Mouse (Mus musculus) testis, postnatal 10 days (tissue): ENCODE data around the gene Cyp2w1.
"Not testable (repeated sequence)": the region's sequence is repeated elsewhere in the genome, so short reads cannot be mapped to it uniquely, and the experiment has no call there.

Experiments used
- DNase-seq: peaks from one replicate; pipeline ENCODE4 v3.0.0; 2021; ENCODE audit warnings: low spot score

Gene Cyp2w1

DNA sequence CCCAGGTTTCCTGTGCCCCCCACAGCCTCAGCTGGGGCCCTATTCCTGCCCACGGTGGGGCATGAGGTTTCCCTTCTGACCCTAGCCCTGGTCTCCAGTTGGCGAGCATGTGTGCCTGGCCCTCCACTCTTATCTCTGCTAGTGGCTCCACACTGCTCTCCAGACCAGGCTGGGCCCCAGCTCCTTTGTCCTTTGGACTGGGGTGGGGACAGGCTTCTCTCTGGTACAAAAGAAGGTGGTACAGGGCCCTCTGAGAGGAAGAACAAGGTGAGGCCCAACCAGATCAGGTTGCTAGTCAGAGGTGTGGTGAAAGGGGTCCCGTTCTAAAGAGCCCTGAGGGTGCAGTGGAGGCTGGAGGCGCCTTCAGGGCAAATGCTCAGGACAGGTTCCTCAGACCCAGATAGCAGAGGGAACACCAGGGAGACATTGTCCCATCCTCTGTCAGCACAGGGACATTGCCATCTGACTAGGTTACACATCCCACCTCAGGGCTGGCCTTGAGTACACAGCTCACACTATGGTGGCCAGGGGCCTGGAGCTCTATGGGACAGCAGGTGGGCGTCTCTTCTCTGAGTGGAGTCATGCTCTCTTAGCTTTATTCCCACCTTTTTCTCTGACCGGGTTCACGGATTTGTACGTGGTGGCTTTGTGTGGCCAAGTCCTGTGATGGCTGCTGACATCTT is 19.7 kb upstream of the Cyp2w1 start:
- no peak for DNase-seq

DNA sequence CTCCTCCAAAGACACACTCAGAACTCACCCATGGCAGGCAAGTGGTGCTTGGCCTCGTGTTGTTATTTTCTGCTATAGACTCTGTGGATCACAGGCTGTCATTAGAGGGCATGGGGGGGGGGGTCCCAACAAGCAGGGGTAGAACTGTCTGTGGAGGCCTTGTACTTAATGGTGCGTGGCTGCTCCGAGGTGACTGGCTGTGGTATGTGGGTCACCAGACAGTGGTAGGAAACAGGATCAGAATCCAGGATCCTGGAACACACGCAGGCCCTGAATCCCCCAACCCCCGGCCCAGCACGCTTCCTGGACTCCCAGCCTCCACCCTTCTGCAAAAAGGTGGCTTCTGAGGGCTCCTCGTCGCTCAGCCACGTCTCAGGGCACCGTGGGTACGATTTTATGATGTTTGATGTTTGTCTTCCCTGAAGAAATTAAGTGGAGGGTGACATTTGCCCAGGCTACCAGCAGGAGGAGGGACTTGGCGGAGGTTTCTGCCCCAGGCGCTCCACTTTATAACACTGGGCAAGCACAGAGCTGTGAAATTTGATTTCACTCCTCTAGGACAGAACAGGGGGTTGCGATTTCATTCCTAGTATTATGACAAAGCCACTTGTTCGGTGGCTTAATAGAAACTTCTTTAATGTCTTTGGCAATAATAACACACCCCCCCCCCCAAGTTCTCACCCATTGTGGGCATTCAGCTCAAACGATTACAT is 19.0 kb upstream of the Cyp2w1 start:
- no peak for DNase-seq

DNA sequence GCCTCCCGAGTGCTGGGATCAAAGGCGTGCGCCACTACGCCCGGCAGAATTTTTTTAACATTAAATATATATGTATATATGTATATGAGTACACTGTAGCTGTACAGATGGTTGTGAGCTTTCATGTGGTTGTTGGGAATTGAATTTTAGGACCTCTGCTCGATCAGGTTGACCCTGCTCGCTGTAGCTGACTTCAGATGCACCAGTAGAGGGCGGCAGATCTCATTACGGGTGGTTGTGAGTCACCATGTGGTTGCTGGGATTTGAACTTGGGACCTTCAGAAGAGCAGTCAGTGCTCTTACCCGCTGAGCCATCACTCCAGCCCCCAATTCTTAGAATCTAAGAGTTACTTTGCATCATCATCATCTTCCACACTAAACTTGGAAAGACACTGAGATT is 18.0 kb upstream of the Cyp2w1 start:
- DNase-seq, result not testable (repeated sequence)

DNA sequence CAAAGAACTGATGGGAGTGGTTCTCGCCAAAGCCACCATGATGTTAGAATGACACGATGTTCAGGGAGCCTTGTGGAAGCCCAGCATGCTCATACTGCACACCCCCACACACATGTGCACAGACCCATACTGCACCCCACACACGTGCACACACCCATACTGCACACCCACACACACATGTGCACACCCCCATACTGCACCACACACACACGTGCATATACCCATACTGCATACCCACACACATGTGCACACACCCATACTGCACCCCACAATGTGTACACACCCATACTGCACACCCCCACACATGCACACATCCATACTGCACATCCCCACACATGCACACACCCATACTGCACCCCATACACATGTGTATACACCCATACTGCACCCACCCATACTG is 16.8 kb upstream of the Cyp2w1 start:
- DNase-seq, result no peak

DNA sequence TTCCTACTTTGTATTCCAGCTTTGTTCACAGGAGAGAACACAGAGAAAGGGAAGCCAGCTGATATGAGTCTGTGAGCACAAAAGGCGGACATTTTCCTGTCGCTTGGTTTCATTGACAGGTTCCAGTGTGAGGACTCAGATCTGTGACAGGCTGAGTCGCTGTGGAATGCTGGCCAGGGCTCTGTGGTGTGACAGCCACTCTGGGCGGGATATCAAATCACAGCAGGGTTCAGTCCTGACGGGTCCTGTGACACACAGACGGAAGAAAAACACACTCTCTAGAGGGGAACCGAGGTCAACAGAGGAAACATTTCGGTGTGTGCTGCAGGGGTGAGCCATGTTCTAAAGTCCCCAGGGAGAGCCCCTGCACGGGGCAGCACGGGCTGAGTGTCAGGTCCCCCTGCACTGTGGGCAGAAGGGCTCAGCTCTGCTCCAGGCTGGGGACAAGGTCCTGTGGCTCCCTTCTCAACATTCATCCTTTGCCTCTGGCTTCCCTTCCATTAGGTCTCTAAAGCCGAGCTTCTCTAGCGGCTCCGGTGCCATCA is 14.5 kb upstream of the Cyp2w1 start:
- DNase-seq, result no peak

DNA sequence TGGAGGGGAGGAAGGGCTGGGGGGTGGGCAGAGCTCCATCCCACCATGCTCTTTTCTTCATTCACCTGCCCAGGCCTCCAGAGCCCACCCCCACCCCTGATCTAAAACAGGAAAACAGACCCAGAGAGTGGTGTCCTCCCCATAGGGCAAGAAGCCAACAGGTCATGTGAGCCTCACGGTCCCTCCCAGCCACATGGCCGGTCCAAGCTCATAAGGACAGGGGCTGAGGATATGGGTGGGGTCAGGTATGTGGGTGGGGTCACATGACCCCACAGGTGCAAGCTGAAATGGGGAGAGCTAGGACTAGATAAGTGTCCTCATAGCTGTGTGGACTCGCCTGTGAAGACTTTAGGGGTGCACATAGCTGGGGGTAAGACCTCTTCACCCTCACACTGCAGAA is 14.0 kb upstream of the Cyp2w1 start:
- no peak for DNase-seq

DNA sequence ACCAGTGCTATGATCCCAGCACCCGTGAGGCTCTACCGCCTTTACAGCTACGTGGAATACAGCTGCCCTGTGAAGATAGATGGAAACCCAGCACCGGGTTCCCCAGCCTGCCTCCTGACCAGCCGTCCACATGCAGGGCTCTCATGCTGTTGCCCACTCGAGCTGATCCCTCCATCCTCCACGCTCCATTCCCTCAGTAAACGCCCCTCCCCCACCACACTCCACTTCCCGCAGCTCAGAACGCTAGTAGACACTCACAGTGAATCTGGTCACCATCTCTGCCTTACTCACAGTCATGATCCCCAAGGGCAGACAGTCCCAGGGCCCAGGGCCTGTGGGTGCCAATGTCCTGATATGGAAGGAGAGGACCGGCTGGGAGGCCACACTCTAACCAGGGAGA is 13.5 kb upstream of the Cyp2w1 start:
- no peak for DNase-seq

DNA sequence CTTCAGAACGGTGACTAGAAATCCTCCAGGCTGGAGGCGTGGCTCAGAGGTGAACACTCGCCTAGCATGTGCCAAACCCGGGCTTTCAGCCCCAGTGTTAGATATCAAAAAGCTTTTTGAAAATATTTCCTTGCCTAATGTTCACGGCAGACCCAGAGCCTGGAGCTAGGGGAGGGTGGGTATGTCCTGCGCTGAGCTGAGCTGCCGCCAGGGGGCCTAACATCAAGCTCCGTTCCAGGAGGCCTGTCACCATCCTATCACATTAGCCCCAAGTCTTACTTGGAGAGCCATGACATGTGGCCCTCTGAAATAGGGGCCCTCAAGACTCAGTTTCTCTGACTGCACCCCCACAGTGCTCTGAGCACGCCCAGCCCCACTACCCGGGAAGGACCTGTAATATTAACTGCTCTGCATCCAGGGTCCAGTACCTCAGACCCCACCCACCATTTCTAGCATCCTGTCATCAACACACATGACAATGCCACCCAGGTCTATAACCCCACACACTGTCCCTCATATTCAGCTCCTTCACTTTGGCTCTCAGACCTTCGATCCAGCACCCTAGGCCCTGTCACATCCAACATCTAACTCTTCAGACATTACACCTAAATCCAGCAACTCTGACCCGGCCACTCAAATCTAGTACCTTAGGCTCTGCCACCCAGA is 8.3 kb upstream of the Cyp2w1 start:
- DNase-seq, result peak; percentile 88

DNA sequence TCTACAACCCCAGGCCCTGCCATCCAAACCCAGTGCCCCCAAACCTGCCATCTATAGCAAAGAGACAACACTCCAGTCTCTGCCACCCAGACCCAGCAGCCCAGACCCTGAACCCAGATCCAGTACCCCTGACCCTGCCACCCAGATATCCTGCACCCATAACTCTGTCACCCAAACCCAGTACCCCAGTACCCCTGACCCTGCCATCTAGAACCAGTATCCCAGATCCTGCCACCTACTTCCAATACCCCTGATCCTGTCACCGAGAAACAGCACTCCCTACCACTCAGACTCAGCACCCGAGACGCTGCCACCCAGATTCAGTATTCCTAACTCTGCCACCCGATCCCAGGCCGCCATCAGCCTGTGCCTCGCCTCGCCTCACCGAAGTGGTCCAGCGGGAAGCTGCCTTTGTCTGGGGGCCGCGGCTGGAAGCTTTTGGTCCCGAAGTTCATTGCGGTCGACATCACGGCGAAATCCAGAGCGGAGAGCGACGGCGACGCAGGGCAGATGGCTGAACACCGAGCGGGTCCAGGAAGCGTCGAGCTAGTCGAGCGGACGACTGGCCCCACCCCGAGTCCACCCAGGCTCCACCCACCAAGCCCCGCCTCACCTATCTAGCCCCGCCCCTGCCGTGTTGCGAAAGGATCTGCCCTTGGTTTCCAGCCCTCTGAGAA is 7.6 kb upstream of the Cyp2w1 start:
- peak; percentile 98 for DNase-seq

DNA sequence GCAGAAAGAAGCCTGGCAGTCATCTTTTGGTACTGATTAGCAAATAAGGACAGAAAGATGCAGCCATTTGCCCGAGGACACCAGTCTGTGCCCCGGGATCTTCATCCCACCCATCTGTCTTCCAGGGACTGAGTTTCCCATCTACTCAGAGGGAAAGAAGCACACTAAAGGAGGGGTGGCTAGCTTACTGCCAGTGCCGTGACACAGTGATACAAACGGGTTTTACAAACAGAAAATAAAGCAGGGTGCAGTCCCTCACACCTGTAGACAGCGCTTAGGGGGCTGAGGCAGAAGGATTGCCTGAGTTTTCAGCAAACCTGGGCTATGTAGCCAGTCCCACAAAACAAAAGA is 7.1 kb upstream of the Cyp2w1 start:
- DNase-seq, result no peak

DNA sequence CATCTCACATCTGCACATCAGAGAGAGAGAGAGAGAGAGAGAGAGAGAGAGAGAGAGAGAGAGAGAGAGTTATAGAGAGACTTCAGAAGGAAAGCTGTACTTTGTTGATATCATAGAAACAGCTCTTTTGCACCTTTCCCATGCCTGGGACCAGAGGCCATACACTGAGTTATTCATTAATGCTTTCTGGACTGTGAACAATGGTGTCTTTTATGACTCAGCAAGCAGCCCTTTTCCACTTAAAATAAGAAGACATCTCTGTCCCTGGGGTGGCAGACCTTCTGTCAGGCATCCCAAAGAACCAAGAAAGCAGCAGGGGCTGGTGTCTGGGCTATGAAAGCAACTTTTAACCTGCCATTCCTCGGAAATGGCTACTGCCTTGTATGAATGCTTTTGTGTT is 5.2 kb upstream of the Cyp2w1 start:
- DNase-seq, result no peak

DNA sequence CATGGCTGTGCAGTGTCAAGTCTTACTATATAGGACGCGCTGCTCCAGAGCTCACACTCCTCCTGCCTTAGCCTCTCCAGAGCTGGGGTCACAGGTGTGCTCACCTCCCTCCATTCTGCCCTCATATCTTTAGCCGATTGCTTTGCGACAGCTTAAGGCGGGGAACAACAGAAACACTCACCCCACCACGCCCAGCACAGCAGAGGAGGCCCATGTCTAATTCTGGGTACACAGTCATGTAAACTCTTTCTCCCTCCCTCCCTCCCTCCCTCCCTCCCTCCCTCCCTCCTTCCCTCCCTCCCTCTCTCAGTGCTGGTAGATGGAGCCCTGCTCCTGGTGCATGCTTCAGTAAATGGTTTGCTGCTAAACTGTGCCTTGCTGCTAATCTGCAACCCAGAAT is 2.7 kb upstream of the Cyp2w1 start:
- DNase-seq, result no peak

DNA sequence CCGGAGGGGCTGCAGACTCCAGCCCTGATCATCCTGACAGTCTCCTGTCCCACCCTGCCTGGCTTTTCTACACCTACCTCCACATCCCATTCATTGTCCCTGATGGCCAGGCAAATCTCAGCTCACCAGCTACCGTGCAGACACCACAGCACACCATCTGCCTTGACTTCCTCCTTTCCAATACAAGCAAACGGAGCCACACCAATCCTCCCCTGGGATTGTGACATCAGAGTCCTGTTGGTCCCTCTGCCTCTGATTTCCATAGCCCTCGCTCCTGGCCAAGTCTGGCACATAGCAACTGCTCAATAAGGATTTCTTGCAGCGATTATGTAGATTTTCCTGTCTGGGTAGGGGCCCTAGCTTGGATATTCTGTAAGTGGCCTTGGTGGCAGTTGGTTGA is 1.3 kb upstream of the Cyp2w1 start, which contains the start of gene Cox19:
Gene Cox19, minus strand, starts transcription at position 285 of the 400 bp plus-strand sequence.
- DNase-seq, result no peak

DNA sequence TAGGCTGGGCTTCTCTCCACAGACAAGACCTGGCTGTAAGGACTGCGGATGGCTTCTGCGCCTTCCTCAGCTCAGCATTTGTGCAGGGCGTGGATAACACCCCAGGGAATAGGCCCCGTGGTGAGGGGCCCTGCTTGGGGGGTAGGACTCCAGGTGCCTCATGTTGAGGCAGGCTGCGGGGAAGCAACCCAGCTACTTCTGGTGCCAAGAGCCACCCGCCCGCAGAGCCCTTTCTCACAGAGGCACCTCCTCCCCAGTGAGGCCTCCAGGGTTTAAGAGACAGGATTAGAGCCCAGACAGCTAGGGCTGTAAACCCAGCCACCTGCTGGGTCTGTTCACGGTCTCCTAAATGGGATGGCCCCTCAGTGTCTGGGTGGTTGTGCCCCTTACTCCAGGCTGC is 789 bp upstream of the Cyp2w1 start:
- no peak for DNase-seq

DNA sequence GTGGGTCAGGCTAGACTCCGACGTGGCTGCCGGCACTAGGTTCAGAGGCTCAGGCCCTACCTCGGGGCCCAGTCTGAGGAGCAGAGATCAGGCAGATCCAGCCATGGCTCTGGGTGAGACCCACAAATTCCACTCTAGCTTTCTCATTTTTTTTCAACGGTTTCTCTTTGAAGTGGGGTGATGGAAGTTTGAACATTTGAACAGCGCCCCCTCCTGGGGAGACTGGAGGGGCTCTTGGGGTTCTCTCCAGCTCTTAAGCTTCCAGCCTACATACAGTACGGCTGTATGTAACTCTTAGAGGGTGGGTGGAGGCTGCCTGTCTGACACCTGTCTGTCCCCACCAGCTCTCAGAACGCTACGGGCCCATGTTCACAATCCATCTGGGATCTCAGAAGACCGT is 1.1 kb downstream of the Cyp2w1 start:
- DNase-seq, result no peak

DNA sequence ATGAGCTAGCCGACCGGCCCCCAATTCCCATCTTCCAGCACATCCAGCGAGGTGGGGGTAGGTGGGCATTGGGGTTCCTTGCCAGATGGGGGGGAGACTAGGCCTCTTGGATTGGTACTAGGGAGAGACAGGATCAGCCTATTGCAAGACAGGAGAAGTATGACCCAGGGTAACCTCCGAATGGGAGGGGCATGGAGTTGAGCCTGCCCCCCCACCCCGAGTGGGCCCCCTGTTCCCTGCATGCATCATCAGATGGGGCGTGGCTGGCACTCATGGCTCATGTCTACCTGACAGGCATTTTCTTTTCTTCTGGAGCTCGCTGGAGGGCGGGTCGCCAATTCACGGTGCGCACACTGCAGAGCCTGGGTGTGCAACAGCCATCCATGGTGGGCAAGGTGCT is 1.5 kb downstream of the Cyp2w1 start:
- no peak for DNase-seq

DNA sequence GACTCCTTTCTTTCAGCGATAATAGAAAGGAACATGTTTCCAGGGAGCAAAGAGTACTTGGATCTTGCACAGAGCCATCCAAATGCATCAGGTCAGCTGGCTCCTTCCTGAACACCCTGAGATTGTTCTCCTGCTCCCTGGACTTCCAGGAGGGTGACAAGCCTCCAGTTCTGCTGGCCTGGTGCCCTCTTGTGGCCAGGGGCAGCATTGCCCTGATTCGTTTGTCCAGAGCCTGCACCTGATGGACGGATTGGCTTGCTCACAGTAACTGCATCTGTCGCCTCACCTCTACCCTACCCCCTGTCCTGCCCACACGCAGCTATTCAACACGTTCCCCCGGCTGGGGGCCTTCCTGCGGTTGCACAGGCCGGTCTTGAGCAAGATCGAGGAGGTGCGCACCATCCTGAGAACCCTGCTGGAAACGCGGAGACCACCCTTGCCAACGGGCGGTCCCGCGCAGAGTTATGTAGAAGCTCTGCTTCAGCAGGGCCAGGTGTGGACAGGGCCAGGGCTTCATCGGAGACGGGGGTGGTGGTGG is 2.9 kb downstream of the Cyp2w1 start:
- peak; percentile 90 for DNase-seq

DNA sequence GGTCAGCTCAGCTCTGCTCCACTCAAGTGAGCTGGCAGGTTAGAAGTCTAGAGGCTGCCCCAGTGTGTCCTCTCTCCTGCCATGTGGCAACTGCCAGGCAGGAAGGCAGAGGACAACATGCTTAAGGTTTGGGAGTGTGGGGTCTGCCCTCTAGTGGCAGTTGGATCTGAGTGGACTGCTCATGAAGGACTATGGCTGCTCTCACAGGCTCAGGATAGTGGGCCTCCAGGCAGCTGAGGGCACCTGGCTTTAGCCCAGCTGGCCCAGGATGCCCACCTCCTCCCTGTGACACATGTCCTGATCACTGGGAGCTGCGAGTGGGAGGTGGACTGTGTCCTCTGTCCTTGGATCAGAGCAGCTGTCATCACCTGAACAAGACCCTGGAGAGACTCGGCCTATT is 6.2 kb downstream of the Cyp2w1 start:
- DNase-seq, result peak; percentile 72

DNA sequence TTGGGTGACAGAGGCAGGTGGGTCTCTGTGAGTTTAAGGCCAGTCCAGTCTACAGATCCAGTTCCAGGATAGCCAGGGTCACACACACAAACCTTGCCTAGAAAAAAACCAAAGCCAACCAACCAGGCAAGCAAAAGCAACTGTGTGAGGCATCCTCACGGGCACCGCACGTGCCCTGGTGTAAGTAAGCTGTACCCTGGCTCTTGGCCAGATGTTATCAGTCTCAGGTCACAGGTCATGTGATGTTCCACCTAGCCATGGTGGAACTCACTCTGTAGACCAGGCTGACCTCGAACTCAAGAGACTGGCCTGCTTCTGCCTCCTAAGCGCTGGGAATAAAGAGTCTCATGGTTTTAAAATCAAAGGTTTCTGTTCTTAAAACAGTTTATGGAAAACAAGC is 6.8 kb downstream of the Cyp2w1 start:
- no peak for DNase-seq

DNA sequence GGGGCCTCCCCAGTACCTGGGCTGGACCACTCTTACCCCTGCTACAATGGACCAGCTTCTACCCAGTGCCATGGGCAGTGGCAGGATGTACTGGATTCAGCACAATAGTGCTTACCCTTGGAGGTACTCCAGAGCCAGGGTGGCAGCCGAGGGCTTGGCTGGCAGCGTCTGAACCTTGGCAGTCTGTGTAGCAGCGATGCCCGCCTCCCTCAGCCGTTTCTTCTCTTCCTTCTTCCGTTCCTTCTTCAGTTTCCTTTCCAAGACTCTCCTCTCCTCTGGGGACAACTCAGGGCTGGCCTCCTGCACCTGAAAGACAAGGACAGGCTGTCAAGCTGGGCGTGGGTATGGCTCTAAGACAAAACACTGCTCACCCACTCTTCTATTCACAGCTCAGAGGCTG is 11.4 kb downstream of the Cyp2w1 start:
- no peak for DNase-seq

DNA sequence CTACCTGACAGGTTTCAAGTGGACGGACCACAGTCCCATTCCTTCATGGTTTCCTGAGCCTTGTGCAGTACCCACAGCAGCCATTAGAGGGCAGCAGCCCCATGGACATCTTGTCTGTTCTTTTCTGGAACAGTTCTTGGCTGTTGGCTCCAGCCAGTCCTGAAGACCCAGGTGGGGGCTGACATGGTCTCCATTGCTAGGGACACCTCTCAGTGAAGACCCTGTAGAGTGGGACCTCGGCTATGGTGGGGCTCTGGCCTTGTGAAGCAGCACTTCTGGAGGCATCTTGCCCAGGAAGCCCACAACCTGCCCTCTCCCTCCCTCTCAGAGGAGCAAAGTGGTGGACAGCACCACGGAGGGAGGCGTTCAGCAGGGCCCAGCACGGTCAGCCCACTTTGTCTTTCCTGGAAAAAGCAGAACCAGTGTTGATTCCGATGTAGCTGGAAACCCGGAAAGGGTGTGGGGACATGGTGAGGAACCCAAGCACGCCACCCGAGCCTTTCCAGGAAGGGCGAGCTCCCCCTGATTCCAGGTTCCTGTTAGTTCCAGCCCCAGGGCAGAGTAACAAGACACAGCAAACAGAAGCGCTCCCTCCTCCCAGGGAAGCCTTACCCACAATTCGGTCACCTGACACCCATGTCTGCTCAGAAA is 12.0 kb downstream of the Cyp2w1 start:
- DNase-seq, result peak; percentile 96
